Mouse (Mus musculus) kidney, postnatal 36 days (tissue): ENCODE measurements around the gene Cers1.

Source experiments
- DNase-seq, 2 experiments: peaks; one replicate each; pipeline ENCODE4 v3.0.0; 2021 to 2022; ENCODE audit warnings: mixed read lengths in 2 of 2

Cers1 gene

DNA sequence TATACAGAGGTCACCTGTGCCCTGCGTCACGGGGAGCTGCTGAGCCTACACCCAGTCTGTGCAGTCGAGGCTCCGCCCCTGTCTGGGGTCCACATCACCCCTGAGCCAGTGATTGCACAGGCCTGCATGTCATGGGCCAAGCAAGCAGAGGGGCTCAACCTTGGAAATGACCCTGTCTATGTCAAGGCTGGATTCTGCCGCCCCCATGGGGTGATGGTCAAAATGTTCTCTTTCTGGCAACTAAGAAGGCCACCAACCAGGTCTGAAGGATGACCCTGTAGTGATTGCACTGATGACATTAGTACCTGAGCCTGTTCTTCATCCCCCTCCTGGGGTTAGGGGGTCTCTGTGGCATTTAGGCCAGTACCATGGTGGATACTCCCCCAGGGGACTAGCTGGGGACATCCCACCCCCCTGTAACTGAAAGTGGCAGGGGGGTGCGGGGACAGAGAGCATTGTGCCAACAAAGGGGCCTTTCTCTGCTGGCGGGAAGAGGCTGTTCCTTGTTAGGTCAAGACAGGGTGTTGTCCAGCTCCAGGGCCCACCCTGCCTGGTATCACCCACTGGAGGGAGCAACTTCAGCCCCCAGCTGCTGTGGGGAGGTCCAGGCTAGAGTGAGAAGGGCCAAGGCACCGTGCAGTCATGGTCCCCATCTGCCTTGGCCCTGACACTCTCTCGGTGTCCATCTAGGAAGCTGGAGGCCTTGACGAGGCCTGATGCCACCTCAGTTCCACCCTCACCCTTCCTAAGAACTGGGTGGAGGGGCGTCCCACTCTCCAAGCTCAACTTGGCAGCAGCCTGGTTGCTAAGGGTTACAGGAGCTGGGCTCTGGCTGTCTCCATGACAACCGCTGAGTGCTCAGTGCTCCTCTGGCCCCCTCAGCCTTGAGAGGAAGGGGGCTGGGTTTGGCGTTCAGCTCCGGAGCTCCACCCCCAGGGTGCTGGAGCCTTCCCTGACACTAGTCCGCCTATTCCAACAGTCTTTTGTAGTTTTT lies 1.2 kb downstream of the Cers1 start:
- DNase-seq: peak in 1 of 2 experiments; percentile 16

DNA sequence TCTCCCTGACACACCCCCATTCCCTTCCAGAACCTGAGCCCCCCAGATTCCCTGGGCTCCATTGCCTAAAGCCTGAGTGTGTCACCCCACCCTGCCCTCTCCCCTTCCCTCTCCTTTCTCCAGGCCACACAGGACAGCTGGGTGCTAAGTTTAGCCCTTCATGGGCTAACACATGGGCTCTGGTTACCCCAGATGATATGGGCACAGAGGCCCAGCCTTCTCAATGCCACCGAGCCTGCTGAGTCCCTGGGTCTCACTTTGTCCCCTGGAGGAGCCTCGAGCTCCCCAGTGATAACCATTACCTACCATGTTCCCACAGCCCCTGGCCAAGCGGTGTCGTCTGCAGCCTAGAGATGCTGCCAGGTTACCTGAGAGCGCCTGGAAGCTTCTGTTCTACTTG lies 2.3 kb downstream of the Cers1 start:
- DNase-seq: no peak

DNA sequence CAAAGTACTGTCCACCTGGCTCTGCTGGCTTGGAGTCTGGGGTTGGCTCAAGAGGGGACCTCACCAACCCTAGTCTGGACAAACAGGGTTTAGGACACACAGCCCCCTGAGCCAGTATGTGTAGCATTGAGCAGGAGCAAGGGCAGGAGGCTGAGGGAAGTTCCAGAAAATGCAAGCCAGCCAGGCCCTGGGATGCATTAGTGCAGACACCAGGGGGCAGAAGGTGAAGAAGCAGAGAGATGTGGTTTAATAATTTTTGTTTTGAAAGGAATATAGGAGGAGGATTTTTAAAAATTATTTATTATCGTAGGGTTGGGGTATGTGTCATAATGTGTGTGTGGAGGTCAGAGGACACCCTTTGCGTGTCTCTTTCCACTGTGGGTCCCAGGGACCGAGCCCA lies 8.1 kb downstream of the Cers1 start:
- DNase-seq: no peak

DNA sequence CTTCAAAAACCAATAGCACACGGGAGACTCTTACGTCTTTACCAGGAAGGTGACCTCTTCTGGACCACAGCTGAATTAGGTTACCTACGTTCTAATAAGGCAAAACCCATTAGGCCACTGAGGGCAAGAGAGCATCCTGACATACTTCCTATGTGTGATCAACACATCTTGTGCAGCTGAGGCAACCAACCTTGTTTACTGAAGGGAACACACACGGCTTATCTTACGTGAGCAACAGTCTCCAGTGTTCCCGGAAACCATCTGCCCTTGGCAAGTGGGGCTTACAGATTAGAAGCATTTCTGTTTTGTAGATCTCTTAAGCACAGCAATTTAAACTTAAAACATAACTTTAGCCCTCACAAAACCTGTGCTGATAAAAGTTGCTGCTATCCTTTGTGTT lies 11.9 kb downstream of the Cers1 start:
- no peak for DNase-seq

DNA sequence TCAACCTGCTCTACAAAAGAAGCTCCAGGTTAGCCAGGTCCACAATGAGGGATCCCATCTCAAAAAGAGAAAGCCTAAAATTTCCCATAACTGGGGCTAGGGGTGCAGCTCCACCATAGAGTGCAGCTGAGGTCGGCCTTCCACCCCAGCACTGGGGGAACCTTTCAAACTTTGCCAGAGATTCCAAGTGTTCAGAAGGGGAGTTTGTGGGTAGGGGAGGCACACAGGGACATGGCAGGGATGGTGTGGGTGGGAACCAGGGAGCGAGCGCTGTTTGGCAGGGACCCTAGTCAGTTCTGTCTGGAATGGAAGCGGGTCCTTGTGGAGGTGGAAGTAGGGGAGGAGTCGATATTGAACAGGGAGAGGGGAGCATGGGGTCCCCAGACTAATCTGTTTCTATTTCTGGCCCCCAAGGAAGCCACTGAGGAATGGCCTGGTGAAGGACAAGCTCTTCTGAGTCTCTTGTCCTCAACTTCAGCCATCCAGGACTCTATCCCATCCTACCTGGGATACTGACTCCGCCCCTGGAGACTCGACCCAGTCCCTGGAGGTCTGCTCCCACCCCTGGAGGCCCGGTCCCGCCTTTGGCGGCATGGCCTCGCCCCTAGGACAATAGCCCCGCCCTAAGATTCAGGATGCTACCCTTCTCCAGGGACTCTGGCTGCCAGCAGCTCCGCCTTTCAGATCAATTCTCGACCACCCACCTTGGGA lies 13.7 kb downstream of the Cers1 start, which contains the start of gene Gdf1:
Gene Gdf1, plus strand, starts transcription at position 694 of the 711 bp plus-strand sequence.
- no peak for DNase-seq

DNA sequence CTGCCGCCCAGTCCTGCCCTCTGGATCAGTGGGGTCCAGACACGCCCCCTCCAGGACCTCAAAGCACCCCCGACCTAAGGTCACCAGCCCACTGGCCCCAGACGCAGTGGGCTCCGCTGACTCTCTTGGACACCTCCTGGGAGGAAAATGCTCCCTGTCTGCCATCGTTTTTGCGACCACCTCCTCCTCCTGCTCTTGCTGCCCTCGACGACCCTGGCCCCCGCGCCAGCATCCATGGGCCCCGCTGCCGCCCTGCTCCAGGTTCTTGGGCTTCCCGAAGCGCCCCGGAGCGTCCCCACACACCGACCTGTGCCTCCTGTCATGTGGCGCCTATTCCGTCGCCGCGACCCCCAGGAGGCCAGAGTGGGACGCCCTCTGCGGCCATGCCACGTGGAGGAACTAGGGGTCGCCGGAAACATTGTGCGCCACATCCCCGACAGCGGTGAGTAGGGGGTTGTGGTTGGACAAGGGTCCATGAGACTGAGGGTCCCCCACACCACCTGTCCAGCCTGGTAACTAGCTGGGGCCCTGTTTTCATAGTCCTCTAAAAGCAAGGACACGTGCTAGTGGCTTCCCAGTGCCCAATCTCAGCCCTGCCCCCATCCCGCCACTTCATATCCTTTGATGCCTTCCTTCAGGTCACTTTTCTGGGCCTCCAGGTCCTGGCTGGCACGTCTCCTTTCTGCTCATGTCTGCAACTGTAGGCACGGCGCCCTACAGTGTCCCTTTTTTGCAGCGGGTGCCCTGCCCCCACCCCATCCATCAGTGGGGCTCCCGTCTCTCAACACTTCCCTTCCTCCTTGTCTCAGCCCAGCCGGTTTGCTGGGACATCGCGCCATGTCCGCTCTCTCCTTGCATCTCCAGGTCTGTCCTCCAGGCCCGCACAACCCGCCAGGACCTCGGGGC lies 14.5 kb downstream of the Cers1 start:
- no peak for DNase-seq

DNA sequence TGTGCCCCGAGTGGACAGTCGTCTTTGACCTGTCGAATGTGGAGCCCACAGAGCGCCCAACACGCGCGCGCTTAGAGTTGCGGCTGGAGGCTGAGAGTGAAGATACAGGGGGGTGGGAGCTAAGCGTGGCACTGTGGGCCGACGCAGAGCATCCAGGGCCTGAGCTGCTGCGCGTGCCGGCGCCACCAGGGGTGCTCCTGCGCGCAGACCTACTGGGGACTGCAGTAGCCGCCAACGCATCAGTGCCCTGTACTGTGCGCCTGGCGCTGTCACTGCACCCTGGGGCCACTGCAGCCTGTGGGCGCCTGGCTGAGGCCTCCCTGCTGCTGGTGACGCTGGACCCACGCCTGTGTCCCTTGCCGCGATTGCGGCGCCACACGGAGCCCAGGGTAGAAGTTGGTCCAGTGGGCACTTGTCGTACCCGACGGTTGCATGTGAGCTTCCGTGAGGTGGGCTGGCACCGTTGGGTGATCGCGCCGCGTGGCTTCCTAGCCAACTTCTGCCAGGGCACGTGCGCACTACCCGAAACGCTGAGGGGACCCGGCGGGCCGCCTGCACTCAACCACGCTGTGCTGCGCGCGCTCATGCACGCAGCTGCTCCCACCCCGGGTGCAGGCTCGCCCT lies 15.3 kb downstream of the Cers1 start:
- peak in 1 of 2 experiments; percentile 64 for DNase-seq

DNA sequence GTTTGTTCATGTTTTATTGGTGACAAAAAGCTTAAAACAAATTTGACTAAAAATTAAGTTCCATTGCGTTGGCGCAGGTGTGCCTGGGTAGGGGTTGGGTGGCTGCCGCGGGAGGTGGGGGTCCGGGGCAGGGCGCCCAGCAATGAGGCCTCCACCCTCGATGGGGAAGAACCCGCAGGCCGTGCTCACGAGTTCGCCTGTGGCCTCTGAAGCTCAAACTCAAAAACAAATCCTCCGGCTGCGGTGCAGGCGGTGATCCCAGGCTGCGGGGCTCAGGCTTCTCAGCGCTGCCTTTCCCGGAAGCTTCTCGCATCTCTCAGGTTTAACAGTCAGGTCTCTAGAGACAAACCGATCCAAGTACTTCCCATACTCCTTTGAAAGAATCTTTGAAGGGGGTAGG lies 16.0 kb downstream of the Cers1 start:
- no peak for DNase-seq

DNA sequence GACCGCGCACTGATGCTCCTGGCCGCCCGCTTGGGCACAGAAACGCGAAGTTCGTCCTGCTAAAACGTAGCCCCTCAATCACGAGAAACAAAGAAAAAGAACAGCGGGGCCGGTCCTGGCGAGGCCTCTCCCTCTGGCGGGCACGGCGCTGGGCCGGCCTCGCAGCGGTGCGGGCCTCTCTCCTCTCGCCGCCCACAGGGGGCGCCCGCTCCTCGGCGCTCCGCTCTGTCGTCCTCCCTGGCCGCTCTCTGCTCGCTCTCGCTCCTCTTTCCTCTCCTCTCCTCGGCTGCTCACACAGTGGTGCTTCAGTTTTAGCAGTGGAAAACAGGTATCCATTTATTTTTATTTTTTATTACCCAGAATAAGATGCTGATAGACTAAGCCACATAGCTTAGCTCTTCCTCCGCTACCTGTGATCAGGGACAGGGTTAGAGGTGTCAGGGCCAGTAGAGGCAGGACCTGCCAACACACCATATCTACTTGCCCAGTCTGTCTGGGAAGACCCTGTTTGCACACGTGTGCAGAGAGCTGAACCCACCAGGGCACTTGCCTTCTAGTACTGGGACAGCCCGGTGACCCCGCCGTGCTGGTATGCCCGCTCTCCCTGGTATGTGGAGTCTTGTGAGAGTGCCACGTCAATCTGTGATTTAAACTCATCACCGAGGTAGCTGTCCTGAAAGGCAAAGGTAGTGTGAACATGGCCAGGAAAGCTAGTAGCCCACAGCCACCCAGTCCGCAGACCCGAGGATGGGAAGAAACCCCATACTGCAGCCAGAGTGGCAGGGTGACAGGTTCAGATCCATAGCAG lies 16.7 kb downstream of the Cers1 start:
- DNase-seq: peak in 1 of 2 experiments; percentile 77

DNA sequence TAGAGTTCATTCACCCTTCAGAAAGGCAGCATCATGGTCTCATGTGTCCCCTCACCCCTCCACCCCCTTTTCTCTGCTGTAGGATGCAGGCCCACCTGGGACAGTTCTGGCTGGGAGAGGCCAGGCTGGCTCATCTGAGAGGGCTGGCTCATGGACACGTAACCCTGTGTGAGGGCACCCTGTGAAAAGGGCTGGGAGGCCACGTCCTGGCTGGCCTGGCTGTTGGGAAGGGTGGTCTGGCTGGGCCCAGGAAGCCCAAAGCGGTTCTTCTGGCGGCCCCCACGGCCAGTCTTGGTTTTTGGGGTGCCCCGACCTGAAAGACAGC lies 17.3 kb downstream of the Cers1 start:
- no peak for DNase-seq

DNA sequence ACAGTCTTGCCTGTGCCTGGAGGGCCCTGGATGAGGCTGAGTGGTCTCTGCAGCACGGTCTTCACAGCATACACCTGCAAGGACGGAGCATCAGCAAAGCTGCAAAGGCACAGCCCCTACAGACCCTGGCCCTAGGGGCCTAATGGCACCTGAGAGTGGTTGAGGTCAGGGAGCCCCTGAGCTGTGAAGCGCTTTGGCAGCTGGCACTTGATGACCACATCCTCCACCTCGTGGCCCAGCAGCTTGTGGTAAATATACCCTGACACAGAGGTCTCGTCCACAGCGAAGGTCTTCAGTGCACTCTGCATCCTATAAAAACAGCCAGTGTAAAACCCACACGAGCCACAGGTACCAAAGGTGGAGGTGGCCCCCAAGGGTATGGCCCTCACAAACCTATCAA lies 23.4 kb downstream of the Cers1 start:
- DNase-seq: no peak

DNA sequence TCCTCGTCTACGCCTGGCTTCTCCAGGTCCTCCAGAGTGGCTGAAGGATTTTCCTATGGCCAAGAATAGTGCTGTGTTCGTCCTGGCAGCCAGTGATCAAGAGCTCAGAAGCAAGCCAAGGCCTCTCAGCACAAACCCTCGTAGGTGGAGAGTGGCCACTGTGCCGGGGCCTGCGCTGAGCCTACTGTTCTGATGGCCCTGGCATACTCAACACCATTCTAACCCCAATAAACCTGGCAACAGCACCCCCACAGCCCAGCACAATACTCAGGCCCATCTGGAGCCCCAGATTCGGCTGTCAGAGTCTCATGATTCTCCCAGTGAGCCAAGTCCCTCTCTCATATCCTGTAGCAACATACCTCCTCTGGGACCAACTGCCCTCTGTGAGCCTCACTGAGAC lies 25.1 kb downstream of the Cers1 start:
- no peak for DNase-seq

DNA sequence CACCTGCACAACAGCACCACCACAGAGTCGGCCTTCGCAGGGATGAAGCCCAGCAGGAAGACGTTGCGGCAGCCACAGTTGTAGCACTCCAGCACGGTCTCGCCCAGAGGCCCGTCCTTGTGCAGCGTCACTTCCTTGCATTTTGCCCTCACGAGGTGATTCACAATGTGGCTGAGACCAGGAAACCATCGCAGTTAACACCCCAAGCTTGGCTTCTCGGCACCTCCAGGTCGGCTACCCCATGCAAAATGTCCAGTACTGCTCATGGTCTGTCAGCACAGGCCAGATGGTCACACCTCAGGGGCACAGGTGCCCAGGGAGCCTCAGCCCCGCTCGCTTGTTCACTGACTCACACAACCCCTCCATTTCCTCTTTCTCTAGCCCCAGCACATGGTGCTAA lies 26.4 kb downstream of the Cers1 start:
- no peak for DNase-seq

DNA sequence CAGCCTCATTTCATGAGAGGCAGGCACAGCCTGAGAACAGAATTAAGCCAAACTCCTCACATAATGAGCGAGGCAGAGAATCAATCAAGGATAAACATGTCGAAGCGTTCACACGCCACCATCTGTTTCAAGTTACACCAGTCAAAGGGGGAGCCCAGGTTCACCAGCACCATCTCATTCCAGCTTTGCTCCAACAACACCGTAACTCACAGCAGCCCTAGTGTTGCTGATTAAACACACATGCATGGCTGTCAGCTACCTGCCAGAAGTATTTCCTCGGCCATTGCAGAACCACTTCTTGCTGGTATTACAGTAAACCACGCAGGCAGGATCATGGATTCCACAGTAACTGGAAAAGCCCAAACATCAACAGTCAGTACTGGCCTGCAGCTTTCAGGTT lies 27.5 kb downstream of the Cers1 start:
- no peak for DNase-seq

DNA sequence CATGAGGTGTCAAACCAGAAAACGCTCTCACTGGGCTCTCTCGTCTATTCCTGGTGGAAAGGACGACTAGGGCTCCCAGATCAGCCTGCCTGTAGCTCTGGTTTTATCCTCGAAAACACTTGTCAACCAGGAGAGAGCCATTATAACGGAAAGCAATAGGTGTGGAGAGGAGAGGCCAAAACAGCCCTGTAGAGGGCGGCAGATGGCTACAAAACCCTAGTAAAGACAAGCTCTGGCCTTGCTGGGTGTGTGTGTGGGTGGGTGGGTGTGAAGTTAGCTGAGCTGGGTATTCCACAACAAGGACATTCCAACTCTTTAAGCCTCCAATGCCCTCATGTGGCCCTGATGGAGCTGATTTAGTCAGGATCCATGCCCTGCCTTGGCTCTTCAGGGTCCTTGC lies 28.1 kb downstream of the Cers1 start:
- DNase-seq: peak; percentile 25 to 66

DNA sequence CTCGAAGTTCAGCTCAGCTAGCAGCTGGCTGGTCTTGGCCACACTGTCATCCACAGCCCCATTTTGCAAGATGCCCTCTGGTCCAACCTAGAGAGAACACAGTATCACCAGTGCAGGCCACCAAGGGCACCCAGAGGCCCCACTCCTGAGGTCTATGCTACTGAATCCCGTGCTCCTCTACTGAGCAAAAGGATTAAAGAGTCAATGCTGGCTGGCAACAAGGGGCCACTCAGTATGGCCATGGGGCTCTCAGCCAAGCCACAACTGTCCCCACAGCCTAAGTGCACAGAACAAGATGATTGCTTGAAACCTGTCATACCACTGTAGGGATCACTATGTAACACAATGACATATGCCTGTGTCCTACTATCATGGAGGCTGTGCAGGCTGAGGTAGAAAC lies 28.7 kb downstream of the Cers1 start:
- DNase-seq: no peak

DNA sequence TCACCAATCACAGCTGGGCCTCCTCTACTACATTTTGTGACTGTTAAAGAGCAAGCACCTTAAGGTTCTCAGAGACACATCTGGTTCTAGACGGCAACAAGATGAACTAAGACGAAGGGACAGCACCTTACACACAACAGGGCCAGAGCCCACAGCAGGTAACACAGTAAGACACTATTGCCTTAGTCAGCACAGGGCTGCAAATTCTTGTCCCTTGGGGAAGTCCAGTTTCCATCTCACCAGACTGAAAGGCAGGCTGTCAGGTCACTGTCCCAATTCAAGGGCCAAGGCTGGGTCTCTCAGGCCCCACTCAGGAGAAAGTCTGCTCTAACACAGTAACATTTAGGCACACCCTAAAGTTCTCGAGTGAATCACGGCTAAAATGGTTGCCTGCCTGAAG lies 31.9 kb downstream of the Cers1 start:
- no peak for DNase-seq

DNA sequence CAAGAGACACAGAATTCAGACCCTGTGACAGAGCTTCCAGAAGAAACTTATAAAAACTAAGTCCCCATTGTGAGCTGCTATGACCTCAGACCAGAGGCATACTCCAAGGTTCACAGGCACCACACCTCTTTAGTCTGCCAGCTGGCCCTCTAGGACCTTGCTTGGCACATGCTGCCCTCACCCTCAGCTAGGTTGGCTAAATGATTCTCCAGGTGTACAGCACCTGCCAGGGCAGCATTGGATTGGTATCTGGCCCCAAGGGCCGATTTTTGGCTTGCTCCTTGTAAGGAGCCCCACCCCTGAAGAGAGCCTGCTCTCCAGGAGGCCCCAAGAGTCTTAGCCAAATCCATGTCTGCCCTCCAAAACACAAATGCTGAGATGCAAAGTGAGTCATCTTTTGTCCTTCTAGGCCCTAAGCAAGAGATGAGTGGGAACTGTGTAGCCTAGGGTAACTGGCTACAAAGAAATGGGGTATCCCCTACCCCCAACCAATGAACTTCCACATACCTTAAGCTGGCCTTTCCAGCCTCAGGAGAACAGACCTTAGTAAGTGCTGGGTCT lies 32.4 kb downstream of the Cers1 start:
- peak; percentile 67 to 72 for DNase-seq

DNA sequence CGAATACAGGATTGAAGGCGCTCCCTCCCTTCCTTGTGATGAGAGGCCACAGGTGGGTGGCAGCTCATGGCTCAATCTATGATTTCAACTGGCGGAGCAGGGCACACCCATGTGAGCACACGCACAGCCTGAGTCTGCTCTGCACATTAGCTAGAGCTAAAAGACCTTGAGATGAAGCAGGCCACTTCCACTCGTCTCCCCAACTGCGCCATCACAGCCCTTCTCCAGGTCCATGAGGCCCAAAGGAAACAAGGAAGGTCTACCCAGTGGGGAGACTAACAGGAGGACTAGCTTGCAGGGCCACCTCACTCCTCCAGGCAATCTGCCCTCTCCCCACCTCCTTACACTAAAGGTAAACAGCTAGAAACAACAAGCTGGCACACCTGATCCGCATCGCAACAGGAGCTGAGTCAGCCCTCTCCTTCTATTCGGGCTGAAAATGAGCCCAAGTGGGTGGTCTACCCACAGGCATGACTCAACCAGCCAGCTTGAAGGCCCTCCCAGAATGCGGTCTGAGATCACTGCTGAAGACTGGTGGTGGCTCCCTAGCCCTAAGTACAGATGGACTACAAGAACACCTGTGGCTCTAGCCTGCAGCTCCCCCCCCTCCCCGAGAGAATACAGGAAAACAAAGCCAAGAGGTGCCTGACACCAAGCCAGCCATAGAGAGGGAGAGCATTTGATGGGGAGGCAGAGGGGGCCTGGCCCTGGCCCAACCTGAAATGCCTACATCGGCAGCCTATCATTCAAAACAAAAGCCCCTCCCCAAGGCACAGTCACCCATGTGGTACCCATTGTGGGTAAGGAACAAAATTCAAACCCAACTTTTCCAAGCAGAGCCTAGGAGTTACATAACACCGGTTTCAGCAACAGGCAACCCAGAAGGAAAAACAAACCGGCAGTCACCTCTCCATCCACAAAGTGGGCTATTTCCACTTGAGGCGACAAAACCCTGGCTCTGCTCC lies 35.7 kb downstream of the Cers1 start:
- DNase-seq: no peak

DNA sequence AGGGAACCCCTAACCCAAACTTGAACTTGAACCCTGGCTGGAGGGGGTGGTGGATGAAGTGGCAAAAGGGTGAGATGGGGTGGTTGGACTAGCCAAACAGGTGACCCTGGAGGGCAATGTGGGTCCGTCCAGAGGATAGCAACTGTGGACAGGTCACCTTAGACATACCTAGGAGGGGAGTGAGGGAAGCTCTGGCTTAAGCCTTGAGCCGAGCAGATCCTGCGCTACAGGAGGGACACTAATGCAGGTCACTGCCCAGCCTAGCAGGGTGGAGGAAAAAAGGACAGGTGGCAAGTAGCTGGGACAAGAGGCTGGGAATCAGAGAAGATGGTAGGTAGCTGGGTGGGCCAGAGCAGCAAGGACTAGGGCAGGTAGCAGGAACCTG lies 36.4 kb downstream of the Cers1 start:
- DNase-seq: no peak
